Mouse (Mus musculus) layer of hippocampus, adult 11-12 months (tissue): ENCODE measurements around the gene Fbln1.

Experiments used
- DNase-seq: peaks from one replicate; pipeline ENCODE4 v3.0.0; 2022; ENCODE audit warnings: low spot score

Gene Fbln1

DNA sequence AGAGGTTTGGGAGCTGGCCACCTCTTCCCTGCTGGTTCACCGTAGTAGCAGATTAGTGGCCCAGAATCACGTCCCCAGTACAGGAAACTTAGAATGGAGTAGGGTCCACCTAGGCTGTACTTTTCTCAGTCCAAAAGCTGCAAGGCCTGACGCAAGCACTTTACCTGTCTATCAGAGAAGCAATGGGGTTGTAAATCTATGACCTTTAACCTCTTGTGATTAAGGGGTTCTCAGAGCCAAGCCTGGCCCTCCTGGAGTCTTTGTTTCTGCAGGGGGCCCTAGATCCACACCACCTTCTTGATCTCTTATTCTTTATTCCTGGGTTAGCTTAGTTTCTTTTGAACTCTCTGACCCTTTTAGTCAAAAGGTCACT, 940 bp downstream of the Fbln1 start:
- no peak for DNase-seq

GRCm38 (mm10) chr15:85207081-85207480, 1.3 kb downstream of the Fbln1 start:
- DNase-seq, result no peak

GRCm38 (mm10) chr15:85207763-85208162, 2.0 kb downstream of the Fbln1 start:
- peak; percentile 33 for DNase-seq

- no peak for DNase-seq
Measured at GRCm38 (mm10) chr15:85208332-85208731, 2.6 kb downstream of the Fbln1 start.

DNA sequence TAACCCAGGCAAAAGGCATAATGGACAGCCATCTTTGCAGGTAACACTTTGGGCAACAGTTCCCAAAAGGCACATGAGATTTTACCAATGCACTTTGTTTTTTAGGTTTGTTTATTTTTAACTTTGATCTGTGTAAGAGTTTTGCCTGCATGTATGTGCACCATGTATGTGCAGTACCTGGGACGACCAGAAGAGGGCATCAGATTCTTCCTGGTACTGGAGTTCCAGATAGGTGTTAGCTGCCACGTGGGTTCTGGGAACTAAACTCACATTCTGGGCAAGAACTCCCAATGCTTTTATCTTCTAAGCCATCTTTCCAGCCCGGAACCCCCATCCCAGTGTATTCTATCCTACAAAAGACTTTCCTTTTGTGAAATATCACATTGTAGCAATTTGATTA, 3.6 kb downstream of the Fbln1 start:
- no peak for DNase-seq

- DNase-seq, result no peak
Measured at GRCm38 (mm10) chr15:85210686-85211085, 4.9 kb downstream of the Fbln1 start.

GRCm38 (mm10) chr15:85211101-85211760, 5.5 kb downstream of the Fbln1 start:
- no peak for DNase-seq

GRCm38 (mm10) chr15:85216069-85216813, 10.5 kb downstream of the Fbln1 start:
- DNase-seq, result no peak

GRCm38 (mm10) chr15:85218617-85219265, 13.0 kb downstream of the Fbln1 start:
- DNase-seq, result no peak

DNA sequence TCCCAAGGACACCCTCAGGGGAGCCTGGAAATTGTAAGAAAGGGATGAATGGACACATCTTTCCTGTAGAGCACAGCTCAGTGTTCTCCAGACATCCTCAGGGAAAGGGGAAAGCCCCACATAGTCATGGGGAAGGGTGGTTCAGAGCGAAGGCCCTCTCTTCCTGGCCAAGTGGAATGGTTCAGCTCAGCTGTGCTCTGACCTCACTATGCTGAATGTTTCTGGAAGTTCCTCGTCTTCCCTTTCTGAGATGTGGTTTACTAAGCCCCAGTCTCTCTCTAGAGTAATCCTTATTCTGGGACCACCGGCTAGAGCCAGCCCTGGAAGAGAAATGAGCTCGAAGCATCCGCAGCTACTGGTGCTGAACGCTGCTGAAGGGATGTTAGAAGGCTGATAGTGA, 14.6 kb downstream of the Fbln1 start:
- DNase-seq, result no peak

DNA sequence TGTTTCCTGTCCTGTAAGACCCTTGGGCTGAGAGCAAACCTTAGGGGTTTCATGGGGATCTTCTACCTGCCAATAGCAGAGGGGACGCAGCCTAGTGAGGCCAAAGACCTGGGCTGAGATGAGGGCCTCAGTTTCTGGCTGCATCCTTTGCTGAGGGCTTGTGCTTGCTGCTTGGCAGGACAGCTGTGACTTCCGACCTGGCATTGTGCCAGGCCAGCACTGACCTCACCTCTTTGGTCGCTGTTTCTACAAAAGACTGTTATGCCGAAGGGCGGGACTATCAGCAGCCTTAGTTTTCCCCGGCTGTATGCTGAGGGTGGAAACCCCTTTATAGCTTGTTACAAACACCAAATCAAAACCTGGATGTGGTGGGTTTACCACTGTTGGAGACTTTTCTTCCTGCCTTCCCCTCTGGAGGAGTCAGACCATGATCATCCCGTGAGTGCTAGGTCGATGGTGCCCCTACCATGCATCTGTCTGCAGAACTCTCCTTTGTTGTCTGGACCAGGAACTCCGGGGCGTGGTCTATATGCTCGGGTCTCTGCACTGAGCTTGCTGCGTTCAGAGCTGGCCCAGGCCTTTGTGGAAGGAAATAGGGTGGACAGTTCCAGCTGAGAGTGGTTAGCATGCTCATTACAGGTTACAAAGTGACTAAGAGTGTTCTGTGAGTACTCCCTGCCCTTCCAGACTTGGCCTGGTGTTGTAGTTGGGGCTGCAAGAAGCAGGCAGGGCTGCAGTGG, 15.5 kb downstream of the Fbln1 start:
- peak; percentile 34 for DNase-seq

DNA sequence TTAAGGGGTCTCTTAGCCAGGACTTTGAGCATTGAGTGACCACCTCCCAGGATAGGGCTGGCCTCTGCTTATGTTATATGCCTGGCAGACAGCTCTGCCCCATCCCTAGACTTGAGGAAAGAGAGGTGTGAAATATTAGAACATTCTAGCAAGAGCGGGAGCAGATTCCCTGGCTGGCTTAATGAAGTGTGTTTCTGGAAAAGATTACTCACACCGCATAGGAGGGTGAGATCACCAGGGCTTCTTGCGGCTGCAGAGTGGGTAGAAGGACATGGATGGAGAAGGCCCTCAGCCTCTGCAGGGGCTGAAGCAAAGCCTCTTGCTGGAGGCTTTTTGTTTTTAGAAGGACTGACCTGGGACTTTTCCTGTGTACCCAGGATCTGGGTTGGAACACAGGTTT, 19.9 kb downstream of the Fbln1 start:
- DNase-seq, result no peak

GRCm38 (mm10) chr15:85226841-85227240, 21.1 kb downstream of the Fbln1 start:
- DNase-seq, result no peak

DNA sequence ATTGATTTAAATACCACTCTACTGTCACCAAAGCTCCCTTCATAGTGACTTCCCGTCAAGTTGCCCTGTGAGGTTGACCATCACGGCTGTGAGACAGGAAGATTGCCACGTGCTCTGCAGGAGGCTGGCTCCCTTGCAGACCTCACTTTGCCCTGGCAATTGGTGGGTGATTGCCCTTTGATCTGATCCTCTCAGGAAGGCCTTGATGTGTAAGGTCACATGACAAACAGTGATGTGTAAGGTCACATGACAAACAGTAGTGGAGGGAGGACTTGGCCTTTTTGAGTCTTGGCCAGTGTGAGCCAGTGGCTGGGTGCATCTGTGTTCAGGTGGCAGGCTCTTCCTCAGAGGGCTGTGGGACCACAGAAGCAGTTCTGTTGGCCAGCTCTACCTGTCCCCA, 22.8 kb downstream of the Fbln1 start:
- DNase-seq, result no peak

GRCm38 (mm10) chr15:85229960-85230535, 24.3 kb downstream of the Fbln1 start:
- DNase-seq, result no peak

- DNase-seq, result no peak
Measured at GRCm38 (mm10) chr15:85230613-85231012, 24.9 kb downstream of the Fbln1 start.

GRCm38 (mm10) chr15:85231443-85232255, 25.9 kb downstream of the Fbln1 start:
- DNase-seq, result peak; percentile 34

GRCm38 (mm10) chr15:85232256-85232535, 26.4 kb downstream of the Fbln1 start:
- no peak for DNase-seq

GRCm38 (mm10) chr15:85232543-85233250, 26.9 kb downstream of the Fbln1 start:
- no peak for DNase-seq

DNA sequence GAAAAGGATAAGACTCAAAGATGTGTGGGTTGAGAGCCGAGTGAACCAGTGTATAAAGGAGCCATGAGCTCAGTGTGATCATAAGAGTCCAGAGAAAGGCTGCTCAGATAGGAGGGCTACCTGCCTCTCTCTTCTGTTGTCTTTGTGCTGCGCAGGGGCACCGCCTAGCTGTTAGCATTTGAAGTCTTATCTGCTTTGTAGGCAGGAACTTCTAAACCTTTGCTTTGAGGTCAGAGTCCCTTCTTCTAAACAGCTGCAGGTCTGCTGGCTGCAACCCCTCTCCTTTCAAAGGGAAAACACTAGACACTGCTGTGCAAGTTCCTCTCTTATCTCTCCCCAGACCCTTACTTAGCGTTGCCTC, 27.5 kb downstream of the Fbln1 start:
- DNase-seq, result no peak

GRCm38 (mm10) chr15:85233690-85234089, 27.9 kb downstream of the Fbln1 start:
- DNase-seq, result no peak
